ENCODE assay signal across 14 mouse cellular contexts in genomic region chr10:73515742-73516141, GRCm38 (mm10).
"Had no signal": no experiment of that assay in that cellular context is flagged by ENCODE, and none has a peak within 500 bp of the region (broad histone marks: within the 10 kb centered on the region; RNA-seq: fewer than 3 reads in every experiment).

No protein-coding gene starts in this region.

- DNase-seq: kidney, adult 11 months; kidney, postnatal 10 days; kidney, postnatal 4 days; lung, adult 2 months; lung, postnatal 4 days; midbrain, embryonic 14.5 days; thymus, postnatal 4 days had no signal

- H3K36me3 ChIP-seq: limb, embryonic 10.5 days; liver, embryonic 15.5 days; midbrain, embryonic 10.5 days; neural tube, embryonic 12.5 days; stomach, embryonic 15.5 days had no signal

- H3K4me2 ChIP-seq: liver, embryonic 11.5 days; liver, embryonic 15.5 days; neural tube, embryonic 12.5 days; stomach, embryonic 15.5 days had no signal

- H3K27me3 ChIP-seq: liver, embryonic 15.5 days; neural tube, embryonic 12.5 days; stomach, embryonic 15.5 days had no signal

- H3K4me3 ChIP-seq: layer of hippocampus, adult 2 months; limb, embryonic 10.5 days; liver, embryonic 15.5 days; midbrain, embryonic 10.5 days; neural tube, embryonic 12.5 days; stomach, embryonic 15.5 days had no signal
